In the genomic region with DNA sequence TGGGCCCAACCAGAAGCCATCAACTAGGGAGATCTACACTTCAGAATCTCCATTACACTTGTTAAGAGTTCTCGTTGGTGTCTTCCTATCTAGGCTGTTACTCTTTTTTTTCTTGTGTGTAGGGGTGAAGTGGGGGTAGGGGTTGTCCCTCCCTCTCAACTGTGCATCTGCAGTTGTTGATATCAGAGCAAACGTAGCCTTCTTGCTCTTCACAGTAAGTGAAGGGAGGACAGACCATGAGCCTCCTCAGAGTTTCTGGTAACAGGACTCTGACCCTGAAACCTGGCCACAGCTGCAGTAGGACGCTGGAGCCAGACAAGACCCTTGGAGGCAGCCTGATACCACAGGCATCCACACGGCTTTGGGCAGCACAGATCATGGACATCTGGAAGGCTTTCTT, we compare ENCODE assay signal across 27 mouse cellular contexts.
DNase-seq lines count a peak whose midpoint lies in the region; ATAC-seq and TF ChIP-seq lines count a peak whose summit lies in the region.
"Had no signal": no experiment of that assay in that cellular context is flagged by ENCODE, and none has a peak within 500 bp of the region (broad histone marks: within the 10 kb centered on the region; RNA-seq: fewer than 3 reads in every experiment).

No protein-coding gene starts in this region.

- H3K4me3 ChIP-seq in liver, embryonic 11.5 days (ENCODE audit: low read depth, low read length) = no peak overlapping the region
- peak overlapping the region; percentile 46; the same call in 1 of the 2 replicates for H3K4me3 ChIP-seq in G1E (ENCODE audit: low read depth, low read length)
- no peak overlapping the region for H3K4me3 ChIP-seq in liver, embryonic 13.5 days (replicated peaks)
- no peak overlapping the region for H3K4me3 ChIP-seq in layer of hippocampus, adult 2 months
- H3K4me3 ChIP-seq: embryonic facial prominence, embryonic 12.5 days; embryonic facial prominence, embryonic 15.5 days; gastrocnemius, adult 2 months; heart, embryonic 13.5 days had no signal

- H3K9me3 ChIP-seq in liver, embryonic 11.5 days (ENCODE audit: control insufficient read depth, low read length) = no peaks in the 10 kb centered on the region
- no peaks in the 10 kb centered on the region for H3K9me3 ChIP-seq in G1E (replicated peaks)
- H3K9me3 ChIP-seq in liver, embryonic 13.5 days (replicated peaks) = no peaks in the 10 kb centered on the region
- H3K9me3 ChIP-seq: embryonic facial prominence, embryonic 12.5 days; embryonic facial prominence, embryonic 15.5 days; heart, embryonic 13.5 days had no signal

- no peak for DNase-seq in liver, embryonic 11.5 days (ENCODE audit: low spot score)
- DNase-seq in liver (no peak), G1E (ENCODE audit: low spot score) (no peak)
- DNase-seq in liver, embryonic 13.5 days = no peak
- DNase-seq in layer of hippocampus, adult 2 months (ENCODE audit: low spot score in 2 of 2) = no peak
- no peak for DNase-seq in adrenal gland, postnatal 36 days
- DNase-seq: adrenal gland, adult 8-10 months; adrenal gland, postnatal 25 days; cerebellum, adult 18-20 months; cerebellum, adult 9-10 months; cerebellum, postnatal 14 days; forebrain, postnatal 0 days; gastrocnemius, adult 2 months; gastrocnemius, postnatal 14 days; heart, adult 18-20 months; heart, postnatal 14 days; heart, postnatal 4 days had no signal

- no peak for TF ChIP-seq CTCF in G1E (IDR thresholded peaks at IDR 0.05; ENCODE audit: low read depth, low read length)
- no peak for TF ChIP-seq CTCF in layer of hippocampus, adult 2 months (conservative IDR thresholded peaks at IDR 0.05)

- peak; percentile 79 for ATAC-seq in liver, embryonic 11.5 days (replicated peaks; ENCODE audit: low FRiP score)
- peak; percentile 58 for ATAC-seq in G1E (ENCODE audit: extremely low read depth, insufficient number of reproducible peaks, low FRiP score, poor library complexity, severe bottlenecking)
- ATAC-seq in liver, embryonic 13.5 days (ENCODE audit: low read depth) = peak; percentile 66; the same call in 1 of the 2 replicates
- ATAC-seq in megakaryocyte-erythroid progenitor cell, adult 5-6 weeks (replicated peaks; ENCODE audit: low FRiP score, low TSS enrichment, poor library complexity, severe bottlenecking) = peak; percentile 55
- ATAC-seq: activated CD4-positive, CD25-positive, alpha-beta regulatory T cell, adult 4 months; CD4-positive, CD25-positive, alpha-beta regulatory T cell, adult 4 months; forebrain, embryonic 14.5 days; forebrain, postnatal 0 days; hindbrain, postnatal 0 days; inflammation-experienced regulatory T-cells, adult 6 months had no signal

- WGBS in liver, embryonic 11.5 days = 36% methylated on average over 4 of the region's 4 CpGs
- 17% methylated on average over 4 of the region's 4 CpGs for WGBS in liver, embryonic 13.5 days (ENCODE audit: insufficient replicate concordance)

- no peak overlapping the region for H3K27ac ChIP-seq in liver, embryonic 11.5 days (ENCODE audit: low read depth, low read length)
- no peak overlapping the region for H3K27ac ChIP-seq in liver, embryonic 13.5 days
- H3K27ac ChIP-seq in layer of hippocampus, adult 2 months = no peak overlapping the region
- H3K27ac ChIP-seq: embryonic facial prominence, embryonic 12.5 days; embryonic facial prominence, embryonic 15.5 days; gastrocnemius, adult 2 months; heart, embryonic 13.5 days; hindbrain, embryonic 14.5 days; hindbrain, postnatal 0 days had no signal

- H3K27me3 ChIP-seq in liver, embryonic 11.5 days (replicated peaks; ENCODE audit: control insufficient read depth, insufficient read depth, low read length) = no peaks in the 10 kb centered on the region
- H3K27me3 ChIP-seq in G1E (ENCODE audit: insufficient read depth, low read length) = no peaks in the 10 kb centered on the region
- H3K27me3 ChIP-seq in liver, embryonic 13.5 days = no peaks in the 10 kb centered on the region
- H3K27me3 ChIP-seq: embryonic facial prominence, embryonic 12.5 days; embryonic facial prominence, embryonic 15.5 days; heart, embryonic 13.5 days had no signal

- H3K36me3 ChIP-seq in liver, embryonic 11.5 days (ENCODE audit: control insufficient read depth, insufficient read depth, low read length) = no peaks in the 10 kb centered on the region
- H3K36me3 ChIP-seq in G1E (replicated peaks) = peaks cover 7% of the 10 kb centered on the region
- no peaks in the 10 kb centered on the region for H3K36me3 ChIP-seq in liver, embryonic 13.5 days

- H3K9ac ChIP-seq in liver, embryonic 11.5 days (ENCODE audit: low read depth, low read length) = no peak overlapping the region
- H3K9ac ChIP-seq in liver, embryonic 13.5 days = no peak overlapping the region
- H3K9ac ChIP-seq: embryonic facial prominence, embryonic 12.5 days; embryonic facial prominence, embryonic 15.5 days; forebrain, postnatal 0 days; heart, embryonic 13.5 days; hindbrain, embryonic 14.5 days had no signal

- no peak overlapping the region for H3K4me2 ChIP-seq in liver, embryonic 11.5 days
- H3K4me2 ChIP-seq in liver, embryonic 13.5 days = no peak overlapping the region
- H3K4me2 ChIP-seq: embryonic facial prominence, embryonic 12.5 days; embryonic facial prominence, embryonic 15.5 days; heart, embryonic 13.5 days; hindbrain, embryonic 14.5 days had no signal

- H3K4me1 ChIP-seq in liver, embryonic 11.5 days (replicated peaks; ENCODE audit: control insufficient read depth, insufficient read depth, low read length) = peaks cover 3% of the 10 kb centered on the region; the same call in 1 of the 2 replicates
- H3K4me1 ChIP-seq in G1E (ENCODE audit: insufficient read depth, low read depth, low read length) = peaks cover 63% of the 10 kb centered on the region
- peaks cover 12% of the 10 kb centered on the region for H3K4me1 ChIP-seq in liver, embryonic 13.5 days (replicated peaks)
- H3K4me1 ChIP-seq: embryonic facial prominence, embryonic 12.5 days; embryonic facial prominence, embryonic 15.5 days had no signal
